Mouse (Mus musculus) liver, embryonic 14.5 days (tissue): ENCODE data around the gene Mcemp1.

ENCODE experiments used
- CTCF ChIP-seq: IDR thresholded peaks from 2 replicates; pipeline ENCODE4 v1.5.1; 2016; ENCODE audit warnings: antibody characterized with exemption, low read depth, control low read depth
- EP300 ChIP-seq: IDR thresholded peaks from 2 replicates; pipeline ENCODE4 v1.6.1; 2016; ENCODE audit warnings: antibody characterized with exemption, low read depth

DNA sequence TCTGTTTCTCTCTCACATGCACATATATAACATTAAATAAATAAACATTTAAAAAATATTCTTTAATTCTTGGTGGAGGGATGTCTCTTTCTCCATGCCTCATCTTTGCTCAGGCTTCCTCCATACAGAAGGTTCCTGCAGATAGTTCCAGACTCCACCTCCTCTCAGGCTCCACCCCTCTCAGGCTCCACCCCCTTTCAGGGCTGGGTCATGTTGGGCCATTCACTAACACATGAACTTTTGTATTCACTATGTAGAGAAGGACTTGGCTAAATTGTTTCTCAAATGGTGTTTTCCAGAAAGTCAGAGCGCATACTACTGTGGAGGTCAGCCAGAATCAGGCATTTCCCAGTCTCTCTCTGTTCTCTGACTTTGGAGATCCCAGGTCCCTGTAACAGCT lies 35.9 kb downstream of the Mcemp1 start:
- TF ChIP-seq CTCF (no peak), EP300 (no peak)
